Mouse (Mus musculus) C2C12 (cell line): ENCODE measurements around the gene Zfyve27. TPM values are rescaled to one million over a fixed set of nuclear protein-coding genes. Genes with fewer than 3 reads are reported as not detected.

Source experiments
- H3K27me3 ChIP-seq: one replicate; pipeline ENCODE4 v1.6.1; 2011; ENCODE audit not compliant: control insufficient read depth, insufficient read depth, insufficient read length
- H3K36me3 ChIP-seq: one replicate; pipeline ENCODE4 v1.6.1; 2011; ENCODE audit not compliant: control insufficient read depth, insufficient read depth
- H3K4me3 ChIP-seq: one replicate; pipeline ENCODE4 v1.5.1; 2011; ENCODE audit warnings: mild to moderate bottlenecking, control low read depth; ENCODE audit not compliant: poor library complexity, insufficient read depth, severe bottlenecking
- H3K79me2 ChIP-seq: one replicate; pipeline ENCODE4 v1.6.1; 2011; ENCODE audit not compliant: control insufficient read depth, insufficient read depth
- H3K79me3 ChIP-seq: one replicate; pipeline ENCODE4 v1.6.1; 2011; ENCODE audit warnings: low read depth, control low read depth
- H3ac ChIP-seq: one replicate; pipeline ENCODE3; 2011; ENCODE audit warnings: low read depth; ENCODE audit not compliant: control insufficient read depth, insufficient read length
- CEBPB ChIP-seq: IDR thresholded peaks from one replicate; pipeline ENCODE4 v1.6.1; 2011; ENCODE audit warnings: low read depth, mild to moderate bottlenecking, control low read depth, moderate library complexity
- CTCF ChIP-seq: IDR thresholded peaks from one replicate; pipeline ENCODE4 v1.5.1; 2011; ENCODE audit not compliant: control insufficient read depth, insufficient read depth, insufficient read length
- FOSL1 ChIP-seq: IDR thresholded peaks from one replicate; pipeline ENCODE4 v1.8.0; 2011; ENCODE audit warnings: mild to moderate bottlenecking, low read length; ENCODE audit not compliant: poor library complexity, insufficient read depth, severe bottlenecking
- MAX ChIP-seq: IDR thresholded peaks from one replicate; pipeline ENCODE4 v1.6.1; 2011; ENCODE audit warnings: mild to moderate bottlenecking, control low read depth
- MYOD1 ChIP-seq: IDR thresholded peaks from one replicate; pipeline ENCODE4 v1.6.1; 2011; ENCODE audit warnings: low read depth; ENCODE audit not compliant: control insufficient read depth, insufficient read length
- MYOG ChIP-seq: IDR thresholded peaks from one replicate; pipeline ENCODE4 v1.6.1; 2011; ENCODE audit not compliant: control insufficient read depth, insufficient read length; ENCODE audit errors: extremely low read depth
- USF1 ChIP-seq: IDR thresholded peaks from one replicate; pipeline ENCODE4 v1.6.1; 2011; ENCODE audit warnings: low read depth, mild to moderate bottlenecking, control low read depth, moderate library complexity
- polyA plus RNA-seq: library from polyadenylated mRNA; unstranded; fragments of >200 nt; fragmentation: generic; extraction: Trizol; gene quantifications from one replicate; pipeline ENCODE4 v1.2.1, GENCODE M21; 2012; ENCODE audit warnings: missing spikeins

The Zfyve27 gene
- polyA plus RNA-seq, 1 experiment = 11.3 TPM

DNA sequence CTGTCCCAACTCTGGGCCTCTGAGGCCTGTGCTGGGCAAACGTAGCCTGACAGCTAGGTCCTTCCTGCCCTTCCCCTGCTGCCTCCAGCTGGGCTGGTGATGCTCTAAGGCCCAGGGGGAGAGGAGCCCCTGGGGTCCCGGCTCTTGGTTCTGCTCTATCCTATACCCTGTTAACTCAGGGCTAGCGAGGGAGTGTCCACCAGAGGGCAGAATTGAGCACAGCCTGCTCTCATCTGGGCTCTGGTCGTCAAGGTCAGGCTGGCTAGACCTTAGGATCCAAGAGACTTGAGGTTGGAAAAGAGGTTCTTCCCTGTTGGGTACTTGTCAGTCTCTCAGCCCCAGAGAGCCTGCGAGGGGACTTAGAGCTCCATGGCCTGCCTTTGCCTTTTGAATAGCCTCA is 26.7 kb downstream of the Zfyve27 start:
- TF ChIP-seq CTCF (peak; percentile 69), MAX (no peak), MYOG (no peak)
- H3K79me2 ChIP-seq = no peaks in the 10 kb centered on the region
- no peaks in the 10 kb centered on the region for H3K79me3 ChIP-seq
- no peak overlapping the region for H3ac ChIP-seq
- peaks cover 12% of the 10 kb centered on the region for H3K36me3 ChIP-seq
- no peaks in the 10 kb centered on the region for H3K27me3 ChIP-seq
- no peak overlapping the region for H3K4me3 ChIP-seq

GRCm38 (mm10) chr19:42193311-42193710 is 29.6 kb downstream of the Zfyve27 start:
- Histone ChIP-seq H3K79me2 (no peaks in the 10 kb centered on the region), H3ac (no peak overlapping the region), H3K27me3 (peaks cover 21% of the 10 kb centered on the region), H3K36me3 (peaks cover 9% of the 10 kb centered on the region), H3K79me3 (no peaks in the 10 kb centered on the region), H3K4me3 (no peak overlapping the region)
- TF ChIP-seq MYOG (no peak), FOSL1 (no peak), MAX (no peak), CEBPB (no peak), MYOD1 (no peak)

GRCm38 (mm10) chr19:42196378-42196777 is 32.6 kb downstream of the Zfyve27 start:
- no peak overlapping the region for H3ac ChIP-seq
- H3K27me3 ChIP-seq = peaks cover 52% of the 10 kb centered on the region
- no peaks in the 10 kb centered on the region for H3K79me3 ChIP-seq
- H3K79me2 ChIP-seq = no peaks in the 10 kb centered on the region
- peaks cover under 1% of the 10 kb centered on the region for H3K36me3 ChIP-seq
- TF ChIP-seq USF1 (no peak), MYOG (no peak), FOSL1 (no peak), MYOD1 (no peak), CEBPB (no peak), CTCF (no peak), MAX (no peak)
- H3K4me3 ChIP-seq = no peak overlapping the region

GRCm38 (mm10) chr19:42197066-42197465 is 33.3 kb downstream of the Zfyve27 start:
- H3K4me3 ChIP-seq = no peak overlapping the region
- H3K36me3 ChIP-seq = no peaks in the 10 kb centered on the region
- no peak for TF ChIP-seq MAX
- TF ChIP-seq FOSL1 = no peak
- TF ChIP-seq USF1 = no peak
- no peak for TF ChIP-seq MYOG
- TF ChIP-seq CEBPB = no peak
- TF ChIP-seq CTCF = no peak
- peaks cover 59% of the 10 kb centered on the region for H3K27me3 ChIP-seq
- H3ac ChIP-seq = no peak overlapping the region
- H3K79me2 ChIP-seq = no peaks in the 10 kb centered on the region
- H3K79me3 ChIP-seq = no peaks in the 10 kb centered on the region

DNA sequence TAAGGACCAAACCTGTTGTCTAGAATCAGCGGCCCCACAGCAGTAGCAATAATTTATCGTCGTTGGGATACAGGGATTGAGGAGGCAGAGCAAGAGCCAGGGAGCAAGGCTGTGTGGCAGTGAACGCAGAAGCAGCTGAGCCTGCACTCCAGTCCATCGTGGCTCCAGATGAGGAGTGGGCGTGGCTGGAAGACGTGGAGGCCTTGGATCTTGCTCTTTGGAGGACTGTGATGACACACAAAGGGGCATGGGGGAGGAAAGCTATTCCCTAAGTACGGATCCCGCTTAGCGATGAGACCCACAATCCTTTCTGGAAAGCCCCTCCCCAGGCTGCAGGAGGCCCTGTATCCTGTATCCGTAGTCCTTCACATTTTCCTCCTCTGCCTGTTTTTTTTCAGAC is 34.3 kb downstream of the Zfyve27 start:
- Histone ChIP-seq H3K79me3 (no peaks in the 10 kb centered on the region), H3K79me2 (no peaks in the 10 kb centered on the region), H3K4me3 (no peak overlapping the region), H3K27me3 (peaks cover 66% of the 10 kb centered on the region), H3K36me3 (no peaks in the 10 kb centered on the region), H3ac (no peak overlapping the region)
- no peak for TF ChIP-seq FOSL1
- no peak for TF ChIP-seq MYOG
- TF ChIP-seq USF1 = no peak
- no peak for TF ChIP-seq CEBPB
- TF ChIP-seq CTCF = no peak
- TF ChIP-seq MYOD1 = no peak
- TF ChIP-seq MAX = no peak

DNA sequence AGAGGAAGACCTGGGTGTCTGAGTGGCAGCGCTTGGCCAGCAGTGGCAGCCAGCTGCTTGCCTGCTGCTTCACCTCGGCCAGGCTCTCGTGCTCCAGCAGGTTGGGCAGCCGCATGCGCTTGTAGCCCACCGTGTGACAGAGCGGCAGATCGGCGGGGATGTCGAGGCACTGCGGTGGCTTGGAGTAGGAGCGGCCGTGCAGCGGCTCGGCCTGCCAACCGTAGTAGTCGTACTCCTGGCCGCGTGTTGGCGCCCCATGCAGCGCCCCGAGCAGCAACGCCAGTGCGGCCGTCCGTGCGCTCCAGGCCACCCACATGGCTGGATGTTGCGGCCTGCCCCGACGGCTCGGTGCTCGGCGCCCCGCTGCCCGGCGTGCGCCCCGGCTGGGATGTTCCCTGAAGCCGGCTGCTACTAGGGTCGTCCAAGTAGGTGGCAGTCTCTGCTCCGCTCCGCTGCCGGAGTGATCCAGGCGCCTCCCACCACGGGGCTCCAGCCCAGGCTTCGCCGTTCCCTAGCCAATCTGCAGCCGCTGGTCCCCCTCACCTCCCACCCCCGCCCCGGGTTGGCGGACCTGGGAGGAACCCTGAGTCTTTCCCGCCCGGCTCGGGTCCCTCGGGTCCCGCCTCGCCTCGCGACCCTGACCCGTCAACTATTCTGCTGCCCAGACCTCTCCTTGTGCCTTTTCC is 38.1 kb downstream of the Zfyve27 start, which contains the start of gene Sfrp5:
TSS of gene Sfrp5 (minus strand) at position 557 of the 686 bp plus-strand sequence.
- no peaks in the 10 kb centered on the region for H3K79me3 ChIP-seq
- TF ChIP-seq MAX = no peak
- no peak for TF ChIP-seq CEBPB
- TF ChIP-seq MYOG = no peak
- TF ChIP-seq CTCF = no peak
- TF ChIP-seq MYOD1 = no peak
- no peak for TF ChIP-seq FOSL1
- no peak for TF ChIP-seq USF1
- H3K79me2 ChIP-seq = no peaks in the 10 kb centered on the region
- H3K4me3 ChIP-seq = no peak within 1 kb of the TSS
- no peak within 1 kb of the TSS for H3ac ChIP-seq
- no peaks in the 10 kb centered on the region for H3K36me3 ChIP-seq
- H3K27me3 ChIP-seq = peaks cover 80% of the 10 kb centered on the region
